Mouse (Mus musculus) gastrocnemius, postnatal 4 days (tissue): ENCODE measurements around the gene Ilkap. TPM values are rescaled to one million over a fixed set of nuclear protein-coding genes. Genes with fewer than 3 reads are reported as not detected.

Experiments used
- DNase-seq, 2 experiments: peaks; one replicate each; pipeline ENCODE4 v3.0.0; 2021 to 2022; ENCODE audit warnings: low spot score in 2 of 2, mixed read lengths in 2 of 2
- total RNA-seq, 2 experiments: library from RNA; stranded (reverse); gene quantifications; 2 replicates each; pipeline ENCODE4 v1.2.3; 2021

Gene Ilkap
- total RNA-seq, 2 experiments from 2014 or later: 65.7 to 71.3 TPM

GRCm38 (mm10) chr1:91364822-91365644 lies 33.6 kb downstream of the Ilkap start:
- no peak for DNase-seq

GRCm38 (mm10) chr1:91362113-91362512 lies 36.5 kb downstream of the Ilkap start:
- DNase-seq: no peak

- no peak for DNase-seq
These were observed 42.5 kb downstream of the Ilkap start for GRCm38 (mm10) chr1:91356105-91356504.

DNA sequence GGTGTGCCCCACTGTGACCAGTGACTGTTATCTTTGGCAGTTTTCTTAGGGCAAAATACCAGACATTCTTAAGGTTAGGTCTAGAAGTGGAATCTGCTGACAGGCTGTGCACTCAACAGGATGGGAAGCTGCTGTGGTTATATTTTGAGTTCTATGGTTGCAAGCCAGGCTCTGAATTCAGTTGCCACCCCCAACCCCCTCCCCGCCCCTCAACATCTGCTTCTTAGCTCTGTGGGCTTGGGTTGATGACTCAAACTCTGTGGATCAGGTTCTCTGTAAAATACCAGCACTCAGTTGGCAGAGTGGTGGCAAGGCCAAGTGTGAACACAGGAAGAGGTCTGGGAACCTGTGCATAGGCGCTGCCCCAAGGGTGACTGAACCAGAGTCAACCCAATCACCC lies 46.3 kb downstream of the Ilkap start:
- no peak for DNase-seq

DNA sequence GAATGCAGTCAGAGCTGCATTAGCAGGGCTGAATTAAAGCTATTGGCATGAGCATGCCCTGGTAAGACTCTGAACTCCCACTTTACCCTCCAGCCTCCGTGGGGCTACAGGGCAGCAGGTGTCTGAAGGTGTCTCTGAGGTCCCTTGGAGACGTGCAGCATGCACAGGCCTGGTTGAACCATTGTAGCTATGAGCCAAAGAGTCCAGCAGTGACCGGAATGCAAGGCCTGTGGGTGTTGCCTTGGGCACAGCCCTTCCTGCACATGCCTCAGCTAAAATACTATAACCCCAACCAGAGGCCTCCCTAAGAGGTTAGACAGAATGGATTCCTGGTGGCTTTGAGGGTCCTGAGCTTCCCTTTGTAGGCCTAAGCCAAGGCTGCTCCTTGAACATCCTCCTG lies 47.4 kb downstream of the Ilkap start:
- DNase-seq: no peak

DNA sequence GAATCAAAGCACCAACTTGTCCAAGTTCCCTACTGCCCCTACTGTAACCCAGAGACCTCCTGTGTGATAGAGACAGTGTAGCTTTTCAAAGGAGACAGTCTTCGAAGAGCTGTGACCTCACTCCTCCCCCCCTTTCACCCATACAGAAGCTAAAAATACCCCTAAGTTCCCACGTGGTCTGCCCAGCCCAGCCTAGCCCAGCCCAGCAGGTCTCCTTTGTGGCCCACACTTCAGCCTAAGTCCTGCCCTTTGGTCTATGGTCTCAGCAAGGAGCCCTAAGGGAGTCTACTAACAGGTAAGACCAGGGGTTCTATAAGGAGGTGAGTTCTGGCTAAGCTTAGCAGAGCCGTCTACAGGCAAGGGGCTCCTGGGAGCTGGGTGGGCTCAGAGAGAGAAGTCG lies 47.8 kb downstream of the Ilkap start, which contains the start of gene Klhl30:
TSS of gene Klhl30 (plus strand) at position 176 of the 400 bp plus-strand sequence.
- DNase-seq: no peak

DNA sequence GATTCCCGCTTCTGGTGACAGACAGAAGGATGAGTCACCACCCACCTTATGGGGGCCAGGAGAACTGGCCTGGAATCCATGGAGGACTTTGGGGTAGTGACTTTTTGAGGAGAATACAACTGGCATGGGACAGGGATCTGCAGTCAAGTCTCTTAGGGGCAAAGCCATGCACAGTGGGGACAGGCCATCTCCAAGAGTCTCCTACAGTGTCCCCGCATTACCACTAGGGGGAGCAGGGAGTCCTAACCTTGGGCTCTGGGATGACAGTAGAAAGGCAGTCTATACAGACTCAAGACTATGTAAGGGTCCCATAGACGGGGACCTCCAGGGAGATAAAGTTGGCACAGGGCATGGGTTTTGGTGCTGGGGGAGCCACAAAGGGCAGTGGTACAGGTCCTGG lies 51.7 kb downstream of the Ilkap start:
- DNase-seq: peak in 1 of 2 experiments; percentile 58

DNA sequence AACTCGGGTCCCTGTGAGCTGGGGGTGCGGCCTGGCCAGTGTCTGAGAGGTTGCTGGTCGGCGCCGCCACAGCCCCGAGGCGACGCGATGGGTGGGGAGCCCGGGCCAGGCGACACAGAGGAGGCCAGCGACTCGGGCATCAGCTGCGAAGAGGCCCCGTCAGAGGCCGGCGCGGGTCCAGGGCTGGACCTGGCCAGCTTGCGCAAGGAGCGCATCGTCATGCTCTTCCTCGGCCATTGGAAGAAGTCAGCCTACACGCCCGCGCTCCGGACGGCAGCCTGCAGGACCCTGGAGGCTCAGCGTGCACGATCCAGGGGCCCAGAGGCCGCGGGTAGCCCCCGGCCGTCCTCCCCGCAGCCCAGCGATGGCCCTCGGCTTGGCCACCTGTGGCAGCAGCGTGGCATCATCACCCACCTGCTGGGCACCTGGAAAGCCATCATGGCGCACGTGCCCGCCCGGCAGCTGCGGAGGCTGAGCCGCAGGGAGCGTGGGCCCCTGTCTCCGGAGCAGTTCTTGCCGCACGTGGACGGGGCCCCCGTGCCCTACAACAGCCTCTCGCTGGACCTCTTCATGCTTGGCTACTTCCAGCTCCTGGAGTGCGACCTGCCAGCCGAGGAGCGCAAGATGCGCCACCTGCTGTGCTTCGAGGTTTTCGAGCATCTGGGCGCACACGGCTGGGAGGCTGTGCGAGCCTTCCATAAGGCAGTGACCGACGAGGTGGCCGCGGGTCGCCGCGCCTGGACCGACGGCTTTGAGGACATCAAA lies 53.5 kb downstream of the Ilkap start:
- DNase-seq: no peak

GRCm38 (mm10) chr1:91344001-91344400 lies 54.6 kb downstream of the Ilkap start:
- DNase-seq: peak in 1 of 2 experiments; percentile 37

- DNase-seq: peak in 1 of 2 experiments; percentile 32
These were observed 61.3 kb downstream of the Ilkap start for GRCm38 (mm10) chr1:91337355-91337754.

DNA sequence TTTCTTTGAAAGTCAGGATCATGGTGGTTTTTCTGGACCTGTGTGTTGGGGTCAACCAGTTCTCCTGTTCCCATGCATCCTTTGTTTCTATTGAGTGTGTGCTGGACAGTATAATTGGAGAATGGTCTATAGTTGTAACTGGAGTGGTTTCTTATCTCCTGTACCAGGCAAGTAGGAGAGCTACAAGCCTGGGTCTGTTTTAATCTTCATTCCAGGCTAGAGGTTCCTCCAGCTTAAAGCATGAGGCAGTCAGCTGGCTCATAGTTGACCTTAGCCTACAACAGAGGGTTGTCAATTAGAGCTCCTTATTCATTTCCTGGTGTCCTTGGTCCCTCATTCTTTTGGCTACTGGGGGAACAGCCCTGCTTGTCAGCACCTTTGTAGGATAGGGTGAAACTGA lies 65.0 kb downstream of the Ilkap start:
- DNase-seq: no peak

DNA sequence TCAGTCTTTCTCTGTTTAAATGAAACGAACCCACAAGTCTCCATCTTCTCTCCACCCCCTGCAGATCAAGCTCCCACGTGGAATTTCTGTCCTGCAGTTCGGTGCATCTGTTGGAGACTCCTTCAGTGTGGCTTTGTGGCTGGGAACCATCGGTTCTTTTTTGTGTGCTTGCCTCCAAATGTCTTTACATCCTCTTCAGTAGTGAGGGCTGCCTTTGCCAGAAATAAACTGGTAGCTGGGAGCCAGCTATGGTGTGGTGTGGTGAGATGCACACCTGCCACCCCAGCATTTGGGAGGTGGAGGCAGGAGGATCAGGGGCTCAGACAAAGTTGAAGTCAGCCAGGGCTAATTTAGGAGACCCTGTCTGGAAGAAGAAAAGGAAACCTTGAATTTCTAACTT lies 66.5 kb downstream of the Ilkap start:
- DNase-seq: no peak

DNA sequence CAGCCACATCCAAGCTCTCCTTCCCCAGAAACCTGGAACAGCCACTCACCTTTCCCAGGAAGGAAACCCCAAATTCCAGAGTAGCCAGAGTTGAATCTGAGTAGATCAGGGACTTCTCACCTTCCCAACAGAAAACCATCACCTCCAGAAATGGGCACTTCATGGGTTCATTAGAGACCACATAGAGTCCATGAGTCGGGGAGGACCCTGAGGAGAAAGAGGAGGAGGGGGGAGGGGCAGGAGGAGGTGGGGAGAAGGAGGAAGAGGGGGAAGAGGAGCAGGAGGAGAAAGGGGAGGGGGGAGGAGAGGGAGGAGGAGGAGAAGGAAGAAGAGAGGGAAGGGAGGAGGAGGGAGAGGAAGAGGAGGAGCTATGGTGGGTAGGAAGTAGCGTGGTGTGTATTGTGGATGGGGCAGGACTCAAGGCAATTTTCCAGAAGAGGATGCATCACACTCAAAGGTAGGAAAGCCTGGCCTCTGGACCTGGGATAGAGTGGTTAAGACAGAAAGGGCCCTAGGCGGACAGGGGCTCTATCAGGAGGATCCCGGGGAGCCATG lies 73.0 kb downstream of the Ilkap start:
- no peak for DNase-seq

- no peak for DNase-seq
These were observed 74.0 kb downstream of the Ilkap start for GRCm38 (mm10) chr1:91324646-91325045.

Other genes starting within 250 kb of the Ilkap start
- gene Ramp1, start 219.0 kb downstream of the Ilkap start, total RNA-seq: 10 to 100 TPM; 66.3 to 66.6 TPM
- 10 to 100 TPM; 52.5 to 55.5 TPM for gene Ube2f, start 148.5 kb downstream of the Ilkap start, total RNA-seq
- gene Scly, start 100.5 kb downstream of the Ilkap start, total RNA-seq: 10 to 100 TPM; 10.9 to 11.5 TPM
- gene Espnl, start 76.7 kb downstream of the Ilkap start, total RNA-seq: under 1 TPM; 0.29 to 0.37 TPM
- gene Klhl30, start 47.8 kb downstream of the Ilkap start, total RNA-seq: 10 to 100 TPM; 68.6 to 73.2 TPM
- 1 to 10 TPM in 1 of 2 experiments, under 1 TPM in 1; 0.88 to 2.2 TPM for gene Erfe, start 32.4 kb downstream of the Ilkap start, total RNA-seq
- 10 to 100 TPM; 31.2 to 37.4 TPM for gene Hes6, start 15.2 kb upstream of the Ilkap start, total RNA-seq
- 1 to 10 TPM; 7.2 to 8.6 TPM for gene Per2, start 60.5 kb upstream of the Ilkap start, total RNA-seq
- gene Traf3ip1, start 95.8 kb upstream of the Ilkap start, total RNA-seq: 1 to 10 TPM; 4.4 to 4.5 TPM
- gene Asb1, start 141.7 kb upstream of the Ilkap start, total RNA-seq: 10 to 100 TPM; 14.2 to 18.1 TPM